Mouse (Mus musculus) CH12F3 (cell line): ENCODE measurements around the gene Lyst.
"Not testable (repeated sequence)": the region's sequence is repeated elsewhere in the genome, so short reads cannot be mapped to it uniquely, and the experiment has no call there.

ENCODE experiments used
- in situ Hi-C: fragments of 300-500 bp; cut with MboI; formaldehyde crosslinking; loops from 2 replicates; pipeline ENCODE4 v1.14.3; 2020; ENCODE audit warnings: low sequenced_read_pairs

The Lyst gene

DNA sequence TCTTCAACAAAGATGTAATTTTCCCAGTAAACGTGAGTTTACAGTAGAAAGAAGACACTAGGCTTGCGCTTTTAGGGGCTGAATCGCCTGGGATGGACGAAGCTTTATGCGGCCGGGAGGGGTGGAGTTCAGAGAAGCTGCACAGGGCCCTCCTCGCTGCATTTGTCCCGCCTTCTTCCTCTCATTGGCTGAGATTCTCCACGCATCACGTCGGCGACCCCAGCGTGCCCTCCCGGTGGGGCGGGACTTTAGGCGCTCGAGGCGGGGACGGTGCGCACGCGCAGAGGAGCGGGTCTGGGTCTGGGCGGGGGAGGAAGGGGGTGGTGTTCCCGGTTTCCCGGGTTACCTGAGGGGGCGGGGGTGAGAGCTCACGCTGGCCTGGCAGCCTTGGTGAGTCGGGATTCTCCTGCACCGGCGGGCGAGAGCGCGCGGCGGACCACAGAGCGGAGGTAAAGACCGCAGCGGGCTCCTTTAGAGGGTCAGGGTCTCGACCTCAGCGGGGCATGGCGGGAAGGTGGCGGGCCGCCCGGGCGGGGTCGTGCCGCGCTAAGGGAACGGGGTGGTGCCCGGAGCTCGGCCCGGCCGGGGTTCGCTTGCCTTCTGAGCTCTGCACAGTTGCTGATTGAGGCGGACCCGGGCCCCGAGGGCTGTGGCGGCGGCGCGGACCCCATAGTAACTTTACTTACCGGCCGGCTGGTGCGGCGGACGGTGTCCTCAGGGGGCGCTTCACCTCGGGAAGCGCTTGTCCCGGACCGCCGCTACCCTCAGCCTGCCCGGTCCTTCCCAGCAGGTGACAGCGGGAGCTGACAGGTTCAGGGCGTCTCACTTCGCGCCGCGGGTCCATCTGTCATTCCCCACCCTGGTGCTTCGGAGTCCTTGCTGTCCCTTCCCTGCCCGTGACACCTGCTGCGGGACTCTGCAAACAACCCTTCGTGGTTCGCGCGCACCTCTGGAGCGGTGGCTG lies at the start of gene Lyst:
Gene Lyst (plus strand): TSS at position 350 of the 964 bp plus-strand sequence.
- in situ Hi-C loops = no loop called here

DNA sequence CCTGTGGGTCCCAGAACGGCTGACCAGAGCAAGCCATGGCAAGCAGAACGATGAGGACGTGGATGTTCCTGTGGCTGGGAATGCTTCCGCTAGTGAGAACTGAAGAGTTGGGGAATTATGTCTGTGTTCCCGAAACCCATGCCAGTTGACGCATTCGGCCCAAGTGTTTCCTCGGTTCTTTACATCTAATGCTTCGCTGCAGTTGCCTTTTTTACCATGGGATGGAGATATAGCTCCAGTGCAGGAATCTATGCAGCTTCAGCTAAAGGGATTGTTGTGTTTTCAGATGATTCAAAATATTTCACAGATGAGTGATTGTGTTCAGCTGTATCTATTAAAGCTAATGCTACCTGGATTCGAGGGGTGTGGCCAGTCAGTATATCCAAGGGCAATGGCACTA lies 47.1 kb upstream of the Lyst start:
- in situ Hi-C loops = not testable (repeated sequence)

DNA sequence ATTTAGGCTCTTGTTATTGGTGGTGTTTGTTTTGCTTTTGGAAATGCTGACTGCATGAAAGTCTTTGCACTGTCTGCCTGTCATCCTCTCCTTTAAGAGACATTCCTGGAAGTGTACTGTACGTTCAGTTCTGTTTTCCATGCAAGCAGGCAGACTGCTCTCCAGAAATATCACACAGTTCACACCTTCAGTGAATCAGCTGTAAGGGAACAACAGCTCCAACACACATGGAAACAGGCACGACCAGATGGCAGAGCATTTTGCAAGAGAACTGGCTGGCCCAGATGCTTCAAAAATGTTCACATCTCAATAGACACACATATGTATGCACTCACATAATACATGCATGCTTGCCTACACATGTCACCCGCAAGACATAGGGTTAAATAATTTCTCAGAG lies 43.4 kb upstream of the Lyst start:
- in situ Hi-C loops = no loop called here

DNA sequence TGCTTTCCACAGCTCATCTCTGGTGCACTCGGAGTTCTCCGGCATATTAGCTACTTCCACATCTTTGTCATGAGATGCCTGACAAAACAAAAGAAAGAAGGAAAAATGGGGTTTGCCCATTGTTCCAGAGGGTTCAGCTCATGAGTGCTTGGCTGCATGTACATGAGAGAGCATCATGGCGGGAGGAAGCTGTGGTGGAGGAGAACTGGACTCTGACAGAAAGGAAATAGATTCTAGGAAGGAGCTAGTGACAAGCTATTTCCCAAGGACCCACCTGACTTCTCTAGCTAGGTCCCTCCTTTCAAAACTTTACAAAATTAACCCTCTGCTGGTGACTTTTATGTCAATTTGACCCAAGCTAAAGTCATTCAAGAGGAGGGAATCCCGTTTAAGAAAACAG lies 42.3 kb upstream of the Lyst start:
- in situ Hi-C loops = no loop called here

DNA sequence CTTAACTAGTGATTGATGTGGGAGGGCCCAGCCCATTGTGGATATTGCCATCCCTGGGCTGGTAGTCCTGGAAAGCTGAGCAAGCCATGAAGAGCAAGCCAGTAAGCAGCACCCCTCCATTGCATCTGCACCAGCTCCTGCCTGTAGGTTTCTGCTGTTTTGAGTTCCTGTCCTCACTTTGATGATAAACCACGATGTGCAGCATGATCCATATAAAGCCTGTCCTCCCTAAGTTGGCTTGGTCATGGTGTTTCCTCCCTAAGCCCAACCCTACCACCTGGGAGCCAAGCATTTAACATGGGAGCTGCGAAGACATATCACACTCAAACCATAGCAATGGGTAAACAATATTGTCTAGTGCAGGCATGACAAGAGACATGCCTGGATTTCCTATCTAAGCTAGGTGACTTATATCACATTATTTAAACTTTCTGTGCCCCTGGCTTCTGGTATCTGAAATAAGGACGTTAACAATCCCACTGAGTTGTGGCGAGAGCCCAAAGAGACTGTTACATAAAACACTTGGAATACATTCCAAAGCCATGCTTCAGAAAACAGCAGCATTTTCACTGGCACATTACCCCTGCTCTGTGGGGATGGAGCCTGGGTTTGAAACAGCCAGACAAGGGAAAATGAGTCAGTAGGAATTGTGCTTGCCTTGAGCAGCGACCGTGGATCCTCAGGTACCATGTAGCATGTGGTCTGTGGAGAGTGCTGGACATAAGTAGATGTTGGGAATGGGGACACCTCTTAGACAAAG lies 41.6 kb upstream of the Lyst start:
- in situ Hi-C loops = no loop called here

DNA sequence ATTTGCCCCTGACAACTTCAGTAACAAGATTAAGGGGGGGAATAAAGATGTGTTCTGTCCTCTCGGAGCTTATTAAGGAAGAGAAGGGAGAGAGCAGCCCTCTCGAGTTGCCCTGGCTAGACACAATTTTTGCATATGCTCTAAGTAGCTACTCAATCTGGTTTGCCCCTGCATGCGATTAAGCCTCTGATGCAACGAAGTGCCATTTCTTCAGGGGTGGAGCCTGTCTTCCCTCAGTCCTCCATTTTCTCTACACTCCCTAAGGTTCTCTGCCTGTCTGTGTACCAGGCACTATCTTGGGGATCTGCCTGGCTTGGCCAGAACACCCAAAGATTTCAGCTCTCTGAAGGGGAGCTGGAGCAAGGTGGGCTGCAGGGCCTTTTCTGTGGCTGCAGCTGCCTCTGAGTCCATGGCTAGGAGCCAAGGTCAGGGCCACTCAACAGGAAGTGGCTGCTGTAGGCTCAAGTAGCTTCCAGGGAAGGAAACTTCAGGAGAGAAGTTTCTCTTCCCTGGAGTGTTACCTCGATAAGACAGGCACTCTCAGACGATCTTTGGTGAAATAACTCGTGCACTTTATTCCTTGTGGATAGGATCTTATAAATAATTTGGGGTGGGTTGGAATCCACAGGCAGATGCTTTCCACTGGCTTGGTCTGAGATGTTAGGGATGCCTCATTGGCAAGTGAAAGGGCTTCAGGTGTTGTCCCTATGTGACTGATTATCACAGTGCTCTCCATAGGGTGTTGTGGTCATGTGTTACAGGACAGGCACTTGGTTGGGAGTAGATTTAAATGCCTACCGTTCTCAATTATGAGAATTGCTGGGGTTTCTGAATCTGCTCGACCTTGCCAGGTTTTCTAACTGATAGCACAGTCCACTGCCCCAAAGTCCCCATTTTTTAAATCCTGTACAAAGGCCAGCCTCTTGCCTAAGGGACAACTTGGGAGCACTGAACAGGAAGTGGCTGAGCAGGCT lies 40.2 kb upstream of the Lyst start:
- in situ Hi-C loops = no loop called here

DNA sequence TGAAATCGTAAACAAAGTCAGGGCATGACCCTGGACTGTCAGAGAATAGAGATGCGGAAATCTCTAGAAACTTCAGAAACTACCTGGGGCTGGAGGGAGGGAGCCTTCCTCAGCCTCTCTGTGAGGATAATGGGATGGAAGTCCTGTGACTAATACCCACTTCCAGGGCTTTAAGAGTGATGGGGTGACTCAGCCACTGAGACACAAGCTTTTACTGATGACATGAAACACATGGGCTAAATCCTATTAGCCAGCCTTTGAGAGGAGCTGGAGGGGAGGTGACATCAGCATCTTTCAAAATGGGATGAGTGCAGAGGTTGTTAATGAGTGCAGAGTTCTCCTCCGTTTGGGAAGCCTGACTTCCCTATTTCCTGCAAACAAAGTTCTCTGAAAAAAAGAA lies 38.2 kb upstream of the Lyst start:
- in situ Hi-C loops = no loop called here

DNA sequence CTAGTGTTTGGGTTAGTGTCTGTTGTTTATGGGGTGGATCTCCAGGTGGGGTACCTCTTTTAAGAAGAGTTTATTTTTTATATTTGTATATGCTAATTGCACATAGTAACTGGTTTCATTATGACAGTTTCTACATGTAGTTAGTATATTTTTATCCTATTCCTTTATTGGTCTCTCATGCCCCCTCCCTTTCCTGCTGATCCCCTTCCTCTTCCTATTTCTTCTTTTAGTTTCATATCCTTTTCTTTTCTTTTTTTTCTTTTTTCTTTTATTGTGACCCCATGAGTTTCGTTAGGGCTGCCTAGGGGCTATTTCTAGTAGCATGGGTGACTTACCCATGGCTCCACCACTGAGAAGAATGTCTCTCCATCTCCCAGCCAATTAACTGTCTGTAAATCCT lies 36.5 kb upstream of the Lyst start:
- in situ Hi-C loops = no loop called here

DNA sequence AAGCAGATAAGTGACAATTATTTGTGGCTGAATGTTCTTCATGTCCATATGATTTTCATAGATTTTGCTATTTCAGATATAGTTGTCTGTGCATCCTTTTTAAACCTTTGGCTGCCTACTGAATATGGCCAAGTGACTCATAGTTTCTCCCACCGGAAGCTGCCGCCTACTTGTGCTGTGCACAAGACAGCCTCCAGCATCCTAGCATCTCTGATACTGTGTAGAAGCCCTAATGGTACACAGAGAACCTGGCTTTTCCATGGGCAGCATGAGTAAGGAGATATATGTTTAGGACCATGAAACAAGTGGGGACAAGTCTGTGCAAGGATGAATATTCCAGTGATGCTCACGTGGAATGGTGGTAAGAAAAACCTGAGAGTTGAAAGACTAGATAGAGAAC lies 35.0 kb upstream of the Lyst start:
- in situ Hi-C loops = no loop called here

DNA sequence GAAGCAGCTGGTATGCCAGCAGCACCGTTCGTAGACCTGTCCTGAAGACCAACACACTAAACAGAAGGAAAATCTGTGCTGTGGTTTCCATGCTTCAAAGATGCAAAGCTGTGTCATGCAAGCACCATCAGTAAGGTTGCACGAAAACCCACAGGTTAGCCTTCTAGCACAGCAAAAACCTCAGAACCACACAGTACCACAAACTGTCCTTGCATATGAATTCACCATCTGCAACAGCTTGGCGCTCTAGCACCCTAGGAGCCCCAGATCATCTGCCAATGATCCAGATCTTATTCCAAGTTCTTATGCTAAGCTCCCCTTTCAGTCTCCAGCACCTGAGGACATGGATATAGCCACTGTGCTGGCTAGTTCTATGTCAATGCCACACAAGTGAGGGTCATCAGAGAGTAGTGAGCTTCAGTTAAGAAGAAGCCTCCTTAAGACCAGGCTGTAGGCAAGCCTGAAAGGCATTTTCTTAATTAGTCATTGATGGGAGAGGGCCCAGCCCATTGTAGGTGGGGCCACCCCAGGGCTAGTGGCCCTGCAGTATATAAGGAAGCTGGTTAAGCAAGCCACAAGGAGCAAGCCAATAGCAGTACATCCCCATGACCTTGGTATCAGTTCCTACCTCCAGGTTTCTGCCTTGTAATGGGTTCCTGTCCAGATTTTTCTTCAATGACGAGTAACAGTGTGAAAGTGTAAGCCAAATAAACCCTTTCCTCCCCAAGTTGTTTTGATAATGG lies 33.0 kb upstream of the Lyst start:
- in situ Hi-C loops = no loop called here

DNA sequence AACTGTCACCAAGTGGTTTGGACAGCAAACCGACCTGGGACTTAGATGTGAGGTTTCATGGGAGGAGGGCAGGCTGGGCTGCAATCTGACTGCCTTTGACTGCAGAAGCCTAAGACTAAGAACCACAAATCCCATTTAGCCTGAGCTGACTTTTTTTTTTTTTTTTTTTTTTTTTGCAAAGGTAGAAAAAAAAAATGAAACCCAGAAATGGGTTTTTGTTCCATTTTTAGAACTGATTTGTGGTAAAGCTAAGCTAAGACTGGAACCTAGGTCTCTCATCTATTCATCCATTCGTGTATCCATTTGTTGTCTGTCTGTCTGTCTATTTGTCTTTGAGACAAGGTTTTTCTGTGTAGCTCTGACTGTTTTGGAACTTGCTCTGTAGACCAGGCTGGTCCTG lies 31.9 kb upstream of the Lyst start:
- in situ Hi-C loops = no loop called here

DNA sequence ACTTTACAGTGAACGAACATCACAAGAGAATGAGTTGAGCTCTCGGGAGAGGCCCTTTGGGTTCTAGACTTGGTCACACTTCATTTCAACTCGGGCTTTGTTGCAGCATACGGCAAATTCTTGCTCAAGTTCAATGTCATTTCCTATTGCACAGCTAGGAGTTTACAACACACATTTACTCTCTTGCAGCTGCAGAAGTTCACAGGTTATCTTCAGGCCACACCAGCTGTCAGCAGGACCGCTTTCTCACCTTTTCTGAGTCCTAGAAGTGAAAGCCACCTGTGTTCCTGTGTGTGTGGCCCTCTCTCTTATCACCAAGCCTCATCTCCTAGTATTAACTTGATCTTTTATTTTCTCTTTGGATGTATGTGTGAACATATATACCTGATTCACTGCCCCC lies 31.3 kb upstream of the Lyst start:
- in situ Hi-C loops = no loop called here

DNA sequence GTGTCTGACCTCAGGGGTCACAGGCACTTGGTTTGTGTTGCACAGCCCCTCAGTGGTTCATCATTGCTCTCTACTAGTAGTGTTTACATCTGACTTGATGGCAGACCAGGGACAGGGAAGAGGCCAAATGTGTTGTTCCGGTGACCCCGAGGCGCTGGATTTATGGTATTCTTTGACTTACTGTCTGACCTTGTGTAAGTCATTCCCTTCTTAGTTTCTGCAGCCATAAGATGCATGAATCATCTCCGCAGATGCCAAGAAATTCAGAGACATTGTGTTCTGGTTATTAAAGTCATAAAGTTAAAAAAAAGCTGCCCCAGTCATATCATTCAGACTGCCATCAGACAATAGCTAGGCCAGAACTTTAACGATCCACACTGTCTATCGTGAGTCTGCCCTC lies 27.6 kb upstream of the Lyst start:
- in situ Hi-C loops = no loop called here

DNA sequence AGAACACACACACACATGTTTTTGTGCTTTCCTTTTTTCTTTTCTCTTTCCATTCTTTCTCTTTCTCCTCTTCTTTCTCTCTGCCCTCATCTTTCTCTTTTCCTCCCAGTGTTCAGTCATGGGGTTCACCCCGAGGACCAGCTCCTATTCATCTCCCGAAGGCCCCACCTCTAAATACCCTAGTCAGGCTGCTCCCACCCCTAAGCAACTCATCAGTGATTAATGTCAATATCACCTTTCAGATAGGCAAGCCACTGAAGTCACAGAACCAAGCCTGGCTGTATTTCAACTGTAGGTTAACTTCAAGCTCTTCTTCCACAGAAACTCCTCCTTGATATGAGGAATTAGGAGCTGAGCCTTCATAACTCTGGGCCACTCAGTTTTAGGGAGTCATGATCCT lies 26.1 kb upstream of the Lyst start:
- in situ Hi-C loops = no loop called here

DNA sequence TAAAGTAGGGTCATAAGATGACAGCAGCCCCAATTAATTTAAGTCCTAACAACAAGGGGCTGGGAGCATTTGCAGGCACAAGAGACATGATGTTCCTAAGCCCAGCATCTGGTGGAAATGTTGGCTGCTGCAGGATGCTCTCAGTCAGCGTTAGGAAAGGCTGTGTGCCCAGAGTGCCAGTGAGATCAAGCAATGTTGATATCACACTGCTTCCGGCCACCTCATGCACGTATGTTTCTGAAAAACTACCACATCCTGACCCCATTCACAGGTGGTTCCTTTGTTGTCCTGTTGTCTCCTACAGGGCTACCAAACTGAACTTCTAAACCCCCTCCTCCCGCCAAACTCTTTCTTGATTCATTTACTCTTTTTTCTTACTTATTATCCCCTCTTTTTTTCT lies 25.7 kb upstream of the Lyst start:
- in situ Hi-C loops = no loop called here

DNA sequence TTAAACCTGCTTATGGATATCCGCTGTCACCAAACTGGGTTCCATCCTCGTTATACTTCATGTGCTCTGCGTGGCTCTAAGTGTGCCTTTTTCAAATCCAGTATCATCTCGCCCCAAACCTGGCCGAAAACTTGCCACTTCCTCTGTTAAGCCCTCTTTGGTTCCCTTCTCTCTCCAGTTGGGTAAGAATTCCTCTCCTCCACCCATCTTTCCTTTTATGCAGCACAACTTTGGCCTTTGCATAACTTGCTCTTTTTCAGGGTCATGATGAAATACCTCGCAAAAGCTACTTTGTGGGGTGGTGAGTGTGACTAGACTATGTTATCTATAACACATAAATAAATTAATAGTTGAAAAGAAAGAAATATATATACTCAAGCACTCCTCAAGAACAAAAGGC lies 22.6 kb upstream of the Lyst start:
- in situ Hi-C loops = no loop called here

DNA sequence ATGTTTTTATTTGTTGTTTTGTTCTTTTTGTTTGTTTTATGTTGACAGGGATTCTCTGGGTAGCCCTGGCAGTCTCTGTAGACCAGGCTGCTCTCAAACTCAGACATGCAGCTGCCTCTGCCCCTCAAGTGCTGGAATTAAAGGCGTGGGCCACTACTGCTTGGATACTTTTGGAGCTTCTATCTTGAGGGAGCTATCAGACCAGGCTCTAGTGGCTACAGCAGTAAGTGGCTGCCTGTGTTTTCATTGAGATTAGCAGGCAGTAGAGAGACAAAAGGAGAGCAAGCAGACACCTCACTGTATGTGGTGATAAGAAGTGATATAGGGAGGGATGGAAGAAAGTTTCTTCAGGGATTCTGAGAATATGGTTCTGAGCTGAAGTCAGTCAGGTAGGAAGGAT lies 21.4 kb upstream of the Lyst start:
- in situ Hi-C loops = no loop called here

DNA sequence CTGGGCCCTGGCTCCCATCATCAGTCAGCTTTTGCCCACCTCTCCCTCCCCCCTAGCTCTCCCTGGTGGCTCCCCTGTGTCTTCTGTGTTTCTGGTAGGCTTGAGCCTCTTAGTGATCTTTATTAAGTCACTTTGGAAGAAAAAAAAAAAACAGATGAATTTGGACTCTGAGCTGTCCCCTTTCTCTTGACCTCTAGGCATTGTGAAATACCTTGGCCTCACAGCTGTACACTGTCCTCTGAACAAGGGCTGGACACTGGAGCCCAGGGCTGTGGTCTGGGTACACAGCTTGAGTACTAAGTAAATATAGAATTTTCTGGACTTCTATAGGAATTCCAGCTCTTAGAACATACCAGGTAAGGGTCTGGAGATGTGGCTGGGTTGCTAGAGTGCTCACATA lies 20.6 kb upstream of the Lyst start:
- in situ Hi-C loops = no loop called here

DNA sequence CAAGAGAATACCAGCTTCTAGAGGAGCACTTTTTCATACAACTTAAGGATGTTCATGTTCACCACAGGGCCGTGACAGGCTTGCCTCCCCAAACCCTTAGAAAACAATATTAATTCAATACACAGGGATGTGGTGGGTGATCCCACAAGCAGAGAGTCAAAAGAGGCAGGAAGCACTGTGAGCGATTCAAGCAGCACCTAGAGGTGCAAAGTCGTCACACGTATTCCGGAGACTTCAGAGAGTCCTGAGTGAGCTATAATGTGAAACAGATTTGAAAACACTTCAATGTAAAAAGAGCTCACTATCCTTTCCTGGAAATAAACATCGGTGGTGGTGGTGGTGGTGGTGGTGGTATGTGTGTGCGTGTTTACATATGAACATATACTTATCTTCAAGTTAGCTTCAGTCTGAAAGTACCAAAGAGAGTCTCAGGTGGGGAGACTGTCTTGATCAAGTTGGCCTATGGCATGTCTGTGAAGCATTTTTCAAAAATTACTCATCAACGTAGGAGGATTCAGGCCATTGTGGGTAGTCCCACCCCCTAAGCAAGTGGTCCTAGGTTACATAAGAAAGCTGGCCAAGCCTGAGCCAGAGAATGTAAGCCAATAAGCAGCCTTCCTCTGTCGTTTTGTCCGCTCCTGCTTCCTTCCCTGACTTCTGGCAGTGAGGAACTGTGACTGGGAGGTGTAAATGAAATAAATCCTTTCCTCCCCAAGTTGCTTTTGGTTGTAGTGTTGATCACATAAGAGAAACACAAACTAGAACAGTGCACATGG lies 17.9 kb upstream of the Lyst start:
- in situ Hi-C loops = no loop called here

DNA sequence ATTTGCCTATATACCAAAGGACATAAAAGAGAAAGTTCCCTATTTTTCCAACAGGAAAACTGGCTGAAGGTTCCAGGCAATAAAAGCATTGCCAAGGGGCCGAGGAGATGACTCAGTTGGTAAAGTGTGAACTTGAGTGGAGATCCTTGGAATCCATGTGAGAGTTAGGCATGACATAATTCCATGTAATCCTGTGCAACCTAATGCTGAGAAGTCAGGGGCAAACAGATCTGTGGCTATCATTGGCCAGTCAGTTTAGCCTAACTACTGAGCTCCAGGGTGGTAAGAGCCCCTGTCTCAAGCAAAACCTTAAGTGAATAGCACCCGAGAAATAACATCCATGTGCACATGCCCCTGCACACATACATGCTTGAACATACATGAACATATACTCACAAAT lies 17.3 kb upstream of the Lyst start:
- in situ Hi-C loops = no loop called here
